In the genomic region with DNA sequence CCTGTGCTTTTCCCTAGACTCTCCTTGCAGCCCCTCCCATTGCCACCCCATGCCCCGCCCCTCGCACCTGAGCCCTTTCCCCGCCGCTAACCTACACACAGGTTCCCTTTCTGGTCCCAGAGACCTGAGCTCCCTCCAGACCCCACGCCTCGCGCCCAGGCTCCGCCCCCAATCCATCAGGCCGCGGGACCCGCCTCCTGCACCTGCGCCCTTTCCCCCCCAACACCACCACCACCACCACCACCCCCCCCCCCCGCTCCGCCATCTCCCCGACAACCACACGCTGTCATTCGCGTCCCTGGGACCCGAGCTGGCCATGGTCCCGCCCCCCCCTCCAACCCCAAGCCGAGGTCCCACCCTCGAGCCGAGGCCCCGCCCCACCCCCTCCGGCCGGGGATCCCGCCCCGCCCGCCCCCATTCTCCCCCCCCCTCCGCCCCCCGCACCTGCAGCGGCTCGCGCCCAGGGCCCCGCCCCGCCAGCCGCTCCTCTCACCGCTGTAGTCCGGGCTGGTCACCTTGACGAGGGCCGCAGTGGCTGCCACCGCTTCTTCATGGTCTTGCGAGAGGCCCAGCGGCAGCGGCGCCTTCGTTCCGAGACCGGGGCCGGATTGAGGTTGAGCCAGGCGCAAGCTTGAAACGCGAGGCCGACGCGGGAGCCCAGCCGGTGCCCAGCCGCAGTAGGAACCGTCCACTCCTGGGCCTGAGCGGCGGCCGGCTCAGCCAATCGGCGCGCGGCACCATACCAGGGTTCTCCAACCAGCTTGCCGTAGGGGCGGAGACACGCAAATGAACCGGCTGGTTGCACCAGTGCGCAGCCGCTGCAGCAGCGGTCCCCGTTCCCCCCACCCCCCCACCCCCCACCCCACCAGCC, we compare ENCODE assay signal across 8 mouse cellular contexts. TPM values are rescaled to one million over a fixed set of nuclear protein-coding genes. Genes with fewer than 3 reads are reported as not detected.
DNase-seq lines count a peak whose midpoint lies in the region; ATAC-seq and TF ChIP-seq lines count a peak whose summit lies in the region.

Gene Ralgps1, minus strand, starts transcription at position 710 of the 871 bp plus-strand sequence.

- H3K4me2 ChIP-seq in embryonic facial prominence, embryonic 15.5 days (replicated peaks): peak within 1 kb of the TSS; percentile 81
- H3K4me2 ChIP-seq in limb, embryonic 14.5 days (replicated peaks; ENCODE audit: low read depth, low read length, severe bottlenecking): peak within 1 kb of the TSS; percentile 71
- peak within 1 kb of the TSS; percentile 67 for H3K4me2 ChIP-seq in midbrain, postnatal 0 days (ENCODE audit: low read depth, low read length, poor library complexity, severe bottlenecking)

- no peaks in the 10 kb centered on the region for H3K27me3 ChIP-seq in embryonic facial prominence, embryonic 15.5 days
- H3K27me3 ChIP-seq in limb, embryonic 14.5 days (ENCODE audit: control insufficient read depth, insufficient read depth, low read length): no peaks in the 10 kb centered on the region
- H3K27me3 ChIP-seq in midbrain, postnatal 0 days (ENCODE audit: insufficient read depth, low read length): no peaks in the 10 kb centered on the region

- H3K4me3 ChIP-seq in bone marrow, adult 2 months (replicated peaks; ENCODE audit: control insufficient read depth, low read depth, low read length): peak within 1 kb of the TSS; percentile 80
- H3K4me3 ChIP-seq in embryonic facial prominence, embryonic 15.5 days (replicated peaks): peak within 1 kb of the TSS; percentile 80
- peak within 1 kb of the TSS; percentile 64 for H3K4me3 ChIP-seq in limb, embryonic 14.5 days (replicated peaks; ENCODE audit: low read length)
- H3K4me3 ChIP-seq in midbrain, postnatal 0 days (ENCODE audit: low read depth, low read length): peak within 1 kb of the TSS; percentile 65

- H3K9me3 ChIP-seq in embryonic facial prominence, embryonic 15.5 days (replicated peaks): no peaks in the 10 kb centered on the region
- no peaks in the 10 kb centered on the region for H3K9me3 ChIP-seq in limb, embryonic 14.5 days (ENCODE audit: control insufficient read depth, low read length)
- no peaks in the 10 kb centered on the region for H3K9me3 ChIP-seq in midbrain, postnatal 0 days (ENCODE audit: low read length)

- no peaks in the 10 kb centered on the region for H3K36me3 ChIP-seq in embryonic facial prominence, embryonic 15.5 days
- no peaks in the 10 kb centered on the region for H3K36me3 ChIP-seq in limb, embryonic 14.5 days (ENCODE audit: control insufficient read depth, insufficient read depth, low read length)
- peaks cover 6% of the 10 kb centered on the region; the same call in 1 of the 2 replicates for H3K36me3 ChIP-seq in midbrain, postnatal 0 days (ENCODE audit: insufficient read depth, low read length)

- no peak within 1 kb of the TSS for H3K9ac ChIP-seq in embryonic facial prominence, embryonic 15.5 days
- H3K9ac ChIP-seq in limb, embryonic 14.5 days (ENCODE audit: low read depth, low read length, severe bottlenecking): peak within 1 kb of the TSS; percentile 53
- peak within 1 kb of the TSS; percentile 88 for H3K9ac ChIP-seq in midbrain, postnatal 0 days (replicated peaks; ENCODE audit: low read length, poor library complexity, severe bottlenecking)

- DNase-seq in 416B (ENCODE audit: low read depth): peak; percentile 97
- DNase-seq in heart, adult 8-10 months (ENCODE audit: low spot score): peak; percentile 94
- peak; percentile 98 for DNase-seq in kidney, adult 9 months
- DNase-seq in limb, embryonic 14.5 days (ENCODE audit: low spot score): peak; percentile 97
- DNase-seq in midbrain, postnatal 0 days (ENCODE audit: low spot score): peak; percentile 98
- peak; percentile 84 to 86 for DNase-seq in spleen, postnatal 14 days (ENCODE audit: low spot score in 2 of 2)

- peak; percentile 98 for ATAC-seq in embryonic facial prominence, embryonic 15.5 days (ENCODE audit: insufficient number of reproducible peaks, low FRiP score, low TSS enrichment, low read depth)
- ATAC-seq in limb, embryonic 14.5 days (ENCODE audit: low FRiP score, low read depth): peak; percentile 100
- ATAC-seq in midbrain, postnatal 0 days (ENCODE audit: low FRiP score): peak; percentile 99

- TF ChIP-seq POLR2A in bone marrow, adult 2 months (IDR thresholded peaks at IDR 0.05; ENCODE audit: borderline replicate concordance, control insufficient read depth, low read depth, low read length): peak; percentile 47; the same call in 1 of the 2 replicates
- no peak for TF ChIP-seq POLR2A in limb, embryonic 14.5 days (IDR thresholded peaks at IDR 0.05; ENCODE audit: borderline replicate concordance, extremely low read depth, insufficient read depth, insufficient read length)

- whole genome bisulfite sequencing in bone marrow, adult 2 months: under 1% methylated on average over 64 of the region's 74 CpGs
- 1% methylated on average over 59 of the region's 74 CpGs for WGBS in embryonic facial prominence, embryonic 15.5 days
- WGBS in limb, embryonic 14.5 days: 0% methylated on average over 36 of the region's 74 CpGs
- under 1% methylated on average over 46 of the region's 74 CpGs for WGBS in midbrain, postnatal 0 days

- peak within 1 kb of the TSS; percentile 96 for H3K27ac ChIP-seq in bone marrow, adult 2 months (ENCODE audit: control insufficient read depth, insufficient read depth, low read depth, low read length, poor library complexity)
- peak within 1 kb of the TSS; percentile 87 for H3K27ac ChIP-seq in embryonic facial prominence, embryonic 15.5 days (replicated peaks)
- H3K27ac ChIP-seq in limb, embryonic 14.5 days (replicated peaks; ENCODE audit: low read depth, low read length): peak within 1 kb of the TSS; percentile 82
- H3K27ac ChIP-seq in midbrain, postnatal 0 days (ENCODE audit: low read depth, low read length): peak within 1 kb of the TSS; percentile 98

- TF ChIP-seq CTCF in bone marrow, adult 2 months (IDR thresholded peaks at IDR 0.05; ENCODE audit: control insufficient read depth, insufficient read depth, low read length): no peak
- no peak for TF ChIP-seq CTCF in midbrain, postnatal 0 days (IDR thresholded peaks at IDR 0.05)

- H3K4me1 ChIP-seq in bone marrow, adult 2 months (ENCODE audit: control insufficient read depth, insufficient read depth, low read length): no peaks in the 10 kb centered on the region
- peaks cover 8% of the 10 kb centered on the region; the same call in 1 of the 2 replicates for H3K4me1 ChIP-seq in embryonic facial prominence, embryonic 15.5 days
- H3K4me1 ChIP-seq in limb, embryonic 14.5 days (ENCODE audit: control insufficient read depth, insufficient read depth, low read length): no peaks in the 10 kb centered on the region
- H3K4me1 ChIP-seq in midbrain, postnatal 0 days (ENCODE audit: insufficient read depth, low read length): no peaks in the 10 kb centered on the region

RNA-seq across cellular contexts. Expression of gene Ralgps1, which starts in this region (rescaled TPM):
- 1.7 and 4.6 TPM in 2 replicates for polyA plus RNA-seq in bone marrow, adult 2 months (2011; ENCODE audit: insufficient read depth, insufficient read length, low replicate concordance, missing spikeins)
- 3.0 and 3.2 TPM in 2 replicates for polyA plus RNA-seq in embryonic facial prominence, embryonic 15.5 days (2015; fragmentation: Nextera tagmentation; extraction: Ambion mirVana)
- total RNA-seq in heart, adult 8-10 months (2022): 1 to 10 TPM; 6.2 to 7.0 (median 6.4) TPM
- 5.4 and 6.4 TPM in 2 replicates for polyA plus RNA-seq in limb, embryonic 14.5 days (2012; rRNA removed)
- polyA plus RNA-seq in limb, embryonic 14.5 days (2014; fragmentation: Nextera tagmentation; extraction: Ambion mirVana): 3.5 and 4.7 TPM in 2 replicates
- total RNA-seq in midbrain, postnatal 0 days (2014; rRNA removed): 74.6 and 88.7 TPM in 2 replicates
- polyA plus RNA-seq in midbrain, postnatal 0 days (2015; fragmentation: Nextera tagmentation; extraction: Ambion mirVana): 26.2 and 26.4 TPM in 2 replicates

Comparison
In these comparisons a context has a peak if more than half of its experiments do, and no peak if none do; other contexts are left out.
1. Peak in every context shown above with its lines: DNase-seq, ATAC-seq, H3K4me3 ChIP-seq and H3K27ac ChIP-seq.